Mouse (Mus musculus) testis, adult 2 months (tissue): ENCODE data around the gene Rerg. TPM values are rescaled to one million over a fixed set of nuclear protein-coding genes. Genes with fewer than 3 reads are reported as not detected.

Experiments
- H3K27ac ChIP-seq: fragments of 200-500 bp; 2 replicates; pipeline ENCODE4 v1.5.1; 2012; ENCODE audit warnings: low read depth, low read length; ENCODE audit not compliant: control insufficient read depth, insufficient read depth
- H3K27me3 ChIP-seq: fragments of 200-500 bp; 2 replicates; pipeline ENCODE4 v1.6.1; 2012; ENCODE audit warnings: mild to moderate bottlenecking, low read length, moderate library complexity; ENCODE audit not compliant: control insufficient read depth, insufficient read depth
- H3K36me3 ChIP-seq: fragments of 200-500 bp; 2 replicates; pipeline ENCODE4 v1.6.1; 2012; ENCODE audit warnings: mild to moderate bottlenecking, low read length; ENCODE audit not compliant: control insufficient read depth, insufficient read depth
- H3K4me1 ChIP-seq: fragments of 200-500 bp; 2 replicates; pipeline ENCODE4 v1.6.1; 2012; ENCODE audit warnings: low read length; ENCODE audit not compliant: control insufficient read depth, insufficient read depth
- H3K4me3 ChIP-seq: fragments of 200-500 bp; 2 replicates; pipeline ENCODE4 v1.5.1; 2012; ENCODE audit warnings: low read depth, mild to moderate bottlenecking, low read length, moderate library complexity, mixed read lengths; ENCODE audit not compliant: control insufficient read depth
- CTCF ChIP-seq: fragments of 200-500 bp; IDR thresholded peaks from 2 replicates; pipeline ENCODE4 v1.5.1; 2012; ENCODE audit warnings: low read depth, mild to moderate bottlenecking, inconsistent platforms, low read length, moderate library complexity; ENCODE audit not compliant: control insufficient read depth, insufficient read depth, insufficient replicate concordance
- POLR2A ChIP-seq: fragments of 200-500 bp; IDR thresholded peaks from 2 replicates; pipeline ENCODE4 v1.6.1; 2012; ENCODE audit warnings: low read depth, mild to moderate bottlenecking, inconsistent platforms, low read length, moderate library complexity; ENCODE audit not compliant: control insufficient read depth
- polyA plus RNA-seq: library from polyadenylated mRNA; depleted of rRNA; stranded (reverse); fragments of >200 nt; gene quantifications from 2 replicates; pipeline ENCODE4 v1.2.3, GENCODE M21; 2012

Rerg gene
- polyA plus RNA-seq, 1 experiment: 2.8 TPM

DNA sequence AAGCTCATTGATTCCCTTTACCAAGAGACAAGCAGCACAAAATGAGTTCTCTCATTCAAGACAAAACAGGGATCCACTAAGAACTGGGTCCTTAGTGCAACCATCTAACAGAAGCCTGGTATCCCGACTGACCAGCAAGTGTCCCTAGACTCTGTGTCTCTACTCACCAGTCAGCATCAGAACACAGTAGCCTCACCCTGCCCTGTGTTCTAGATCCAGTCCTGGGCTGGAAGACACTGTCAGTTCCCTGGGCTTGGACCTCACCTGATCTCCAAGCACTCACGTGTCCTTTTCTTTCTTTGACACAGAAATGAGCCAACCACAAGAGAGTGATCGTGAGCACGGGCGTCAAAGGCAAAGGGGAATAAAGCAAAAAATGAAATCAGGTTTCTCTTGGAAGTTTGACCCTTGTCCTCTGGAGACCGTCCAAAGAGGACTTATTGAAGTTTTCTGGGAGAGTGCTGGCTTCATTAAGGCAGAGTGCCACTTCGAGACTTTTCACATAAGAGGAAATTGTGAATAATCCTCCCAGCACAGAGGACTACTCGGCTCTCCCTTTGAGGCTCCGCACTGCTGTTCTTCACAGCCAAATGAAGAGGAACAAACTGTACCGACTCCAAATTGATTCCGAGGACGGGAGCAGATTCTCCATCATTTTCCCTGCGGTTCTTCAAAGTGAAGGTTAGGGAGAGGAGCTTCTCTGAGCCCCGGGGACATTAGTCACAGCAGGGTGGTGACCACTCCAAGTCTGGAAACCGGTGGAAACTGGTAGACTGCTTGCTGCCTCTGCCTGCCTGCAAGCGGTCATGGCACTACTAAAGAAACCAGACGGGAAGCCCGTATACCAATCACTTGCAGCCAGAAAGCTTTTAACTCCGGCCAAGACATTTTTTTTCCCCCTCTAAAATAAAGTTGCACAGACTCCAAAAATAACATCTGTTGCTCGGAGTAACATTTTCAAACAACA lies 60.2 kb downstream of the Rerg start:
- H3K4me1 ChIP-seq: no peaks in the 10 kb centered on the region
- no peaks in the 10 kb centered on the region for H3K36me3 ChIP-seq
- no peak overlapping the region for H3K27ac ChIP-seq
- no peak overlapping the region for H3K4me3 ChIP-seq
- TF ChIP-seq CTCF: no peak
- no peak for TF ChIP-seq POLR2A
- no peaks in the 10 kb centered on the region for H3K27me3 ChIP-seq

DNA sequence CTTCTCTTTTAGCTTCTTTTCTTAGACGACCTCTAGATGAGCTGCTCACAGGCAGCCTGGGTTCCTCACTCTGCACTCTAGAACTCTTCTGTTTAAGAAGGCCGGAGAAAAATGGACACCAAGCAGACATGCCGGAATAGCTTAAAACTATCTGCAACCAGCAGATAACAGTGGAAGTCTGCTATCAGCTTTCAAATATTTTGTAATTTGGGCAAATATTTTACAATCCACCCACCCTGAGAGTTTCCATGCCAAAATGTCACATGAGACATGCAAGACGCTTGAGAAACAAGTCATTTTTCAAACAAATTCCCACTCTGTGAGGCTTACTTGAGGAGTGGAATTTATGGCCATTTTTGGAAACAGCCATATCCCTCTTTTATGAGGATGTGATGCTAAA lies 65.0 kb downstream of the Rerg start:
- TF ChIP-seq POLR2A (no peak), CTCF (no peak)
- H3K4me1 ChIP-seq: no peaks in the 10 kb centered on the region
- H3K4me3 ChIP-seq: no peak overlapping the region
- no peaks in the 10 kb centered on the region for H3K36me3 ChIP-seq
- H3K27ac ChIP-seq: no peak overlapping the region
- no peaks in the 10 kb centered on the region for H3K27me3 ChIP-seq

DNA sequence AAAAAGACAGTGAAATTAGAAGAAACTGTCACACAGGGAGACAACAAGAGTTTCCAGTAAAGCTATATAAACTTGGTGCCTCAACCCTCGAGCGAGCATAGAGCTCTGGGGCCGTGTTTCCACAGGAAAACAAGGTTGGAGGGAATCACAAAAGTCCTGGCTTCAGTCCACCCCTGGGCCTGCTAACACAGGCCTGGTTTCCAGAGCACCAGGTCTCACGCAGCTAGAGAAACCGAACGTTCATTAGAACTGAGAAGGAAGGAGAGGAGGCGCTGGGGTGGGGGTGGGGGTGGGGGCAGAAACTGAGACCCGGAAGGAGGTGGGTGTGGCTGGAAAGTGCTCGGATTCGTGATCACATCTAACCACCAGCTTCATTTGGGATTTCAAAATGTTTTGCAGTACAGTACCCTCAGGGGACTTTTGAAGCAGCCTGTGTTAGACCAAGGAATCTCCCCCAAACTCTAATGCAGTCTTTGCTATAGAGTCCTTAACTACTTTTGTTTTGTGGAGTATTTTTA lies 67.6 kb downstream of the Rerg start:
- no peak overlapping the region for H3K4me3 ChIP-seq
- TF ChIP-seq CTCF: no peak
- no peak for TF ChIP-seq POLR2A
- no peak overlapping the region for H3K27ac ChIP-seq
- no peaks in the 10 kb centered on the region for H3K4me1 ChIP-seq
- H3K36me3 ChIP-seq: no peaks in the 10 kb centered on the region
- no peaks in the 10 kb centered on the region for H3K27me3 ChIP-seq

DNA sequence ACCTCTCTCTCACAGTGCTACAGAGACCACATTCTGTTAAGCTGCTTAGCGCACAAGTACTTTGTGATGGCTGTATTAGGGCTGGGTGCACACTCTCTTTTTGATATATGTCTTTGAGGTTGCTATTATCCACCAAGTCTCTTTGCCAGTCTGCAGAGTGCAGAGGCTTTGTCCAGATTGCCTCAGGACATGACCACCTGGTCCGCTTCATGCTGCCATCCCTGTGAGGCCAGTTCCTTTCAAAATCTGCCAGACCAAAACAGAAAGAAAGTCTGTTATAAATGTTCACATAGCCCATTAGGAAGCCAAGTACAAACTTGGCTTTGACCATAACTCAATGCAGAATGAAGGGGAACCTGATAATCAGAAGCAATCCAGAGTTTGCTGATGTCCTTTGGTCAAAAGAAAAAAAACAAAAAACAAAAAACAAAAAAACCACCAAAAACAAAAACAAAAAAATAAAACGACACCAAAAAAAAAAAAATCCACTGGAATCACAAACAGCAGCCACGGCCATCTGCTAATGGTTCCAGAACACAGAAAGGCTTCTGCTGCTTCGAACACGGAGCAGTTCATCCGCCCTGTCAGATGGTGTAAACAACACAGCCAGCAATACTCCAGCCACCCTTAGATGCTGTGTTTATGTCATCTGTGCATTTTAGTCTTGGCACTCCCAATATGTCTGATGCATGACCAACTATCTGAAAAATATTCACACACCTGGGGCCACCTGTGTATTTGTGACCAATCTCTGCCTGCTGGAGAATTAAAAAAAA lies 68.2 kb downstream of the Rerg start:
- no peaks in the 10 kb centered on the region for H3K36me3 ChIP-seq
- no peak overlapping the region for H3K4me3 ChIP-seq
- H3K4me1 ChIP-seq: no peaks in the 10 kb centered on the region
- TF ChIP-seq POLR2A: no peak
- no peak for TF ChIP-seq CTCF
- no peaks in the 10 kb centered on the region for H3K27me3 ChIP-seq
- no peak overlapping the region for H3K27ac ChIP-seq

DNA sequence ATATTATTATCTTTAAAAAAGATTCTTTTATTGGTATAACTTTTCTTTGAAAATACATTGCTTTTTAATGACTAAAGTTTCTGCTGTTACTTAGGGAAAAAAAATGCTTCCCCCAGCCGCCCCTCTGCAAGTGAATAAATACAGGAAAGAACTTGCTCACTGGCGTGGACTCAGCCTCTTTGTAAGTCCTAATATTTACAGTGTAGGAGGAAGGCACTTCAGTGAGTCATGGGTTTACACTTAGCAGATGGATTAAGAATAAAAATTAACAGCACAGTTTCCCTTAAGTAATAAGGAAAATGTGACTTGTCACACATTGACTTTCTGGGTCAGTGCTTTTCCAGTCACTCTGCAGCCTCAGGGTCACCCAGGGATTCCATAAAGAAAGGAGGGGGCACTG lies 70.0 kb downstream of the Rerg start:
- peaks cover 5% of the 10 kb centered on the region for H3K4me1 ChIP-seq
- H3K36me3 ChIP-seq: no peaks in the 10 kb centered on the region
- H3K27me3 ChIP-seq: no peaks in the 10 kb centered on the region
- H3K4me3 ChIP-seq: no peak overlapping the region
- H3K27ac ChIP-seq: no peak overlapping the region
- TF ChIP-seq POLR2A (no peak), CTCF (no peak)

DNA sequence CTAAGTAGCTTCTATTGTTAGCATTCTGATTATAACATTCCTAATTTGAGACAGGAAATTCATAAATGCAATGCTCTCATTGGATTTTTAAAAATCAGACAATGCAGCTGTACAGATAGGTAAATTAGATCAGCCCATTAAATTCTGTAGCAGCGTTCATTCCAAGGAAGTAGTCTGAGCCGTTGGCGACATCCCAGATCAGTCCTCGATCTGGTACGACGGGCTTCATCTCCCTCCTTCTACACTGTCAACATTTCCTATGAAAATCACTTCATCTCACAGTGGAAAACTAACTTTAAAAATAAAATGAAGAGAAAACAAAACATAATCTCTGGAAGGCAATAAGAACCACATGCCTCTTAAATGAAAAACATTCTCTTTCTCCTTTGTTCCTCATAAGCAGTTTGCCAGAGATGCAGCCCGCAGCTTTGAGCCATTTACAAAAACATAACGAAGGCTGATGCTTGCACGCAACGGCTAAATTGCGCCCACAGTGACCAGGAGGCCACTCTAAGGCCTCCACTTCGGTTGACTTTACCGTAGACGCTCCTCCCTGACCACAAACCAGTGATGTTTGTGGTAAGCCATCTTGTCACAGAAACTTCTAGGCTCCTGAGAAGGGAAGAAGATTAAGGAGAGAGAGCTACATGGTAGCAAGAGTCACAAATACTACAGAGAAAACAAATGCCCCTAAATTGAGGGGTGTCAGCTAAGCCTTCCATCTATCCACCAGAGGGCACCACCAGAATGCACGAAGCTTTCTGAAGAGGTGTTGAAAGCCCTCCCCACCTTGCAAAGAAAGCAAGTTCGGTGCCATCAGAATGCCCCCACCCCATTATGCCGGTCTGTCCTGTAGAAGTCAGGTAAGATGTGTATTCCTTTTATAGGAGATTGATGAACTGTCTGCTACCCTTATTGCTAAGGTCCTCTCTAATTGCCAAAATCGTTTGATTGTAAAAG lies 71.8 kb downstream of the Rerg start:
- no peak for TF ChIP-seq CTCF
- no peak for TF ChIP-seq POLR2A
- Histone ChIP-seq H3K4me3 (no peak overlapping the region), H3K27me3 (no peaks in the 10 kb centered on the region), H3K36me3 (no peaks in the 10 kb centered on the region), H3K4me1 (peaks cover 5% of the 10 kb centered on the region), H3K27ac (no peak overlapping the region)

DNA sequence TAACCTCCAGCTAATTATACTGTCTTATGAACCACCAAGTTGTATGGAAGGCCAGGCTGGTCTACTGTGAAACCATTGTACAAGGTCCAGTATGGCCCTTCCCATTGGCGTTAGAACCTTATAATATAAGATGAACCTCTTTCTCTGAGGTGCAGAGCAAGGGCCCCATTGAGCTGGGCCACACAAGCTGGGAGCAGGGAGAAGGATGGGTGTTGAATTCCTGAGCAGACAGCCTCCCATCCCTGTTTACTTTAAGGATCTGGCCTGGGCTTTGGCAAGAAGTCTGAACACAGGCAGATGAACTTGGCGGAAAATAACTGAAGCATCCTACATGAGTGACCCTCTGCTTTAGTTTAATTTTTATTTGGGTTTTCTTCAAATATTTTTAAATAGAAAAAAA lies 75.8 kb downstream of the Rerg start:
- no peaks in the 10 kb centered on the region for H3K27me3 ChIP-seq
- TF ChIP-seq CTCF (no peak), POLR2A (no peak)
- H3K36me3 ChIP-seq: no peaks in the 10 kb centered on the region
- H3K4me1 ChIP-seq: peaks cover 5% of the 10 kb centered on the region
- no peak overlapping the region for H3K27ac ChIP-seq
- H3K4me3 ChIP-seq: no peak overlapping the region
